Mouse (Mus musculus): ENCODE results near the gene Cacna2d2. TPM values are rescaled to one million over a fixed set of nuclear protein-coding genes. Genes with fewer than 3 reads are reported as not detected.

The Cacna2d2 gene
- 5.6 and 6.9 TPM in 2 replicates for total RNA-seq (2021)
- long read RNA-seq, partial matches to known transcripts, result 0 of 2 reads
- long read RNA-seq, other reads (novel, unspliced or antisense), result 2 of 2 reads

DNA sequence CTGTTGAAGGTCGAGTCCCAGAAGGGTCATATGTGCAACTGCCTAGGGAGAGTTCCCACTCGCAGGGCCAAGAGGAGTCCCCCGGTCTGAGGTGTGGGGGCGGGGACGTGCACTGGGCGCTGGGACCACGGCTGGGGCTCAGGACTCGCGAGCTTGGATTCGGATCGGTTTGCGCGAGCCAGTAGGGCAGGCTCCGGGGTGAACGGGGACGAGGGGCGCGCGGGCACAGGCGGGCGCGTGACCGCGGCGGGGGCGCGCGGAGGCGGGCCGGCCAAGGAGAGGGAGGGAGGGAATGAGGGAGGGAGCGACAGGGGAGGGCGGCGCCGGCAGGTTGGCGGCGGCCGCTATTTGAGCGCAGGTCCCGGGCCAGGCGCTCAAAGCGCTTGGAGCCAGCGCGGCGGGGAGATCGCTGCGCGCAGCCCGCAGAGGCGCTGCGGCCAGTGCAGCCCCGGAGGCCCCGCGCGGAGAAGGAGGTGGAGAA, at the start of gene Cacna2d2:
Gene Cacna2d2, plus strand, starts transcription at position 122 of the 481 bp plus-strand sequence.
- peak; percentile 74 for DNase-seq

- no peak for DNase-seq
Observed at GRCm38 (mm10) chr9:107354826-107355225, 44.6 kb upstream of the Cacna2d2 start.

GRCm38 (mm10) chr9:107355870-107356765, 43.3 kb upstream of the Cacna2d2 start:
- DNase-seq, result peak; percentile 63

GRCm38 (mm10) chr9:107357651-107358050, 41.8 kb upstream of the Cacna2d2 start:
- peak; percentile 79 for DNase-seq

DNA sequence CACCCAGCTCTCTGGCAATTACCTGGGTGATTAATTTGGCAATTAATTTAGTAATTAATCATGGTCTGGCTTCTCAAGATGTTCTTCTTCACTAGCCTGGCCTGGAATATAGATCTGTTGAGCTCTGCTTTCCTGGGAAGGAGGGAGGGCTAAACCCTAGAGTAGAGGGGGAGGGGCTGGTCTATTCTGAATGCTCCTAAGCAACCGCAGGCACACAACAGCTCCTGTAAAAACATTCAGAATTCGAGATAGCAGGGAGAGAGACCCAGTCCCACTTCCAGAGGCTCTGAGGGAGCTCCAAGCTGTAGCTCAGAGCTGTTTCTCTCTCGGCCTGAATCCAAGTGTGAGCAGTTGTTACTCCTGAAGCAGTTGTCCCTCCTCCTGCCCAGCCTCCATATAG, 38.4 kb upstream of the Cacna2d2 start:
- no peak for DNase-seq

DNA sequence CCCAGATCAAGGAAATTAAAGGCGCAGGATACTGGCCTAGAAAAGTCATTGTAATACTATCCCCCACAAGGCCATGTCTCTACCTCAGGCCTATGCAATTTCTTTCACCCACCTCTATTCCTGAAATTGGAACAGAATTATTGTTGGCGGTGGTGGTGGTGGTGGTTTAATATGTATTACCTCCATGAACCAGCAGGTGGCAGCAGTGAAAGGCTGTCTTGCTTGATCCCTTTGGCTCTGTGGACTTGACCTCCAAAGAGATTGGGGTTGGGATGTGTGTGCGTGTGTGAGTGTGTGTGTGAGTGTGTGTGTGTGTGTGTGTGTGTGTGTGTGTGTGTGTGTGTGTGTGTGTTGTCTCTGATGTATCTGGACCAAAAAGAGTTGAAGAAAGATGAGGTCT, 32.8 kb upstream of the Cacna2d2 start:
- peak; percentile 38 for DNase-seq

DNA sequence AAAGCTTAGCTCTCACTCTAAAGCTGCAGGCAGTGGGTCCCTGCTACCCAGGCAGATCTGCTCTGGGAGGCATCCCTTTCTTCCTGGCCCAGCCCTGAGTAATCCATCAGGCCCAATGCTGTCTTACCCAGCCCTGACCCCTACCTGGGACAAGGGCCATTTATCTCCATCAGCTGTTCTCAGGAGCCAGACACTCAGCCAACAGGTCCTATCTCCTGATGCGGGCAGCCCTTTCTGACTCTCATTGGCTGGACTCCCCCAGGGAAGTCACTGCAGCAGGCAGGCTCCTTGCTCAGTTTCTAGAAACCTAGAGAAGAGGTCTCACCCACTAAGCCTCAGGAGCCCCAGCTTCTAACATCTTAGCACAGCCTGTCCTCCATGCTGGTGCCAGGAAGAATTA, 31.1 kb upstream of the Cacna2d2 start:
- DNase-seq, result no peak

DNA sequence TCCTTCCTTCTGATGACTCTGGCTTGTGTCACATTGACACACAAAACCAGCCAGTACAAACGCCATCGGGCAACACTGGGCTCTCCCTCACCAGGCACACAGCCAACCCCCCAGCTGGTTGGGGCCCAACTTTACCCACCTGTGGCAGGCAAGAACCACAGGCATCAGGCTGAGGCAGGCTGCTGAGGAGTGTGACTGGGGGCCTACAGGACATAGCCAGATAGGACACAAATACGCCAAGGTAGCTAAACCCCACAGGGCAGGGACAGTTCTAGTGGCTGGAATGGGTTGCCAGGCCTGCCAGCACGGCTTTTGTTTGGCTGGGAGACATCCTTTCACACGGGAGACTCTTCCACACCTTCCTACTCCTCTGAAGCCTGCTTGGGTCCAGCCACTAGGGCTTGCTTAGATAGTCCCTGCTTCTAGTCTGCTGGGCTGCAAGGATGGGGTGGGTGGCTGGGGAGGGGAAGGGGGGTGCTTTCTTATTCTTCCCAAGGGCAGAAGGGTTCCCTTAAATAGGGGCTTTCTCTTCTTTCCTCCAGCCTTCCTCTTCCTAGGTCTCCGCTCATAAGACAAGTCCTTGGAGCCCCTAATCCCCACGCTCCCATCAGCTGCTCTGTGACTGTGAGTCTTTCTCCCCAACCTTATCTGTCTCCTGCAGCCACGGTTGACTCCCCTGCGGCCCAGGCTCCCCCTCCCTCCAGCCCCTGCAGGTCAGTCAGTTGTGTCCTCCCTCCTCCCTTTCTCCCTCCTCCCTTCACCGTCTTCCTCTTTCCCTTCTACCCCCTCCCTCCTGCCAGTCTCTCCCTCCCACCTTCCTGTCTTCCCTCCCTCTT, 29.9 kb upstream of the Cacna2d2 start:
- DNase-seq, result no peak

- DNase-seq, result no peak
Observed at GRCm38 (mm10) chr9:107370106-107370463, 29.3 kb upstream of the Cacna2d2 start.

- DNase-seq, result no peak
Observed at GRCm38 (mm10) chr9:107372441-107372840, 27.0 kb upstream of the Cacna2d2 start.

DNA sequence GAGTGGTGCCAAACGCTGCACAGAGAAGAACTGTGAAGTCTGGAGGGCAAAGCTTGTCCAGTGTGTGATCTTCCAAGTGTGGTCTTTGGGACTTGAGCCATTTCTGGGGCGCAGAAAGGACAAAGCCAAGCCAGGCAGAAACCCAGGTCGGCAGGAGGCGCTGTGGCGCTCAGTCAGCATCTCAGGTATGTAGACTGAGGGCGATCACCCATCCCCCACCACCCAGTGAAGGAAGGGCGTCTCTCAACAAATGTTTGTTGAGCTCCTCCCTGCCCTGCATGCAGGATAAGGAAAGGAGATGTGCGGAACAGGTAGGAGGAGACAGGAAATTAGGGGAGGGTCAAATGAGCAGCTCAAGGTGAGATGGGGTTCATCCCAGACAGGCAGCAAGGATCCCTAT, 24.8 kb upstream of the Cacna2d2 start:
- no peak for DNase-seq

DNA sequence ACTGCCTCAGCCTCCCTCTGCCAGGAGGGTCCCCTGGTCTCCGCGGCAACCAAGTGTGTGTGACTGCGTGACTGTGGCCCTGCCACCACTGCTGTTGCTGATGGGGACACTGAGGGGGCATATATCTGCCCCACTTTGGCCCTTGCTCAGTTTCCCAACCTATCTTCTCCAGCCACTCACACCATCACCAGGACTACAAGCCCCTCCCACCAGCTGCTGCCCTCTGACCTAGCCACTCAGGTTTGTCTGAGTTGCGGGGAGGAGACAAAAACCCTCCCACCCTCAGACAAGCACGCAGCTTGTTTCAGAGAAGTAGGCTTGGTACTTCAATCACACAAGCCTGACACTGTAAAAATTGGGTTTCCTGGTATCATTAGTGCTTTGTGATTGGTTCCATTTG, 24.0 kb upstream of the Cacna2d2 start:
- DNase-seq, result no peak

DNA sequence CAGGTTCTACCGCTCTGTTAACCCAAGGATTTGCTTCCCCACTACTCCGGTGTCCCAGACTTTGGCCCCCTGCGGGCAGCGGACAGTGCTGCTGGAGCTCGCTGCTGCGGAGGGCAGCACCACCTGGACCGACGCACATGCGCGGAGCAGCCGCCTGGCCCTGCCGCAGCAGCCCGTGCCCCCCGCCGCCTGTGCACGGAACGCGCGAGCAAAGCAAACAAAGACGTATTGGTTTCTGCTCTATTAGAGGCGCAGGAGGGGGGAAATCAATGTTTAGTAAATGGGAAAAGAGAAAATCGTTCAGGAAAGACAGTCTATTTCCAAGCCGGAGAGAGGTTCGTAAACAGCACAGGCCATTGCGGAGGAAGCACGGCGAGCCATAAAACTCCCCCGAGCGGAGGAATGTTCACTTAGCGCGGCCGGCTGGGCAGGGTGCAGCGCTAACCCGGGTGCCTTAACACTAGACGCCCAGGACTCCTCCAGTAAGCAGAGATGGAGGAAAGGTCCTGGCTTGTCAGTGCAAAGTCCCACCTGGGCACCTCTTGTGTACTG, 21.4 kb upstream of the Cacna2d2 start:
- peak; percentile 21 for DNase-seq

DNA sequence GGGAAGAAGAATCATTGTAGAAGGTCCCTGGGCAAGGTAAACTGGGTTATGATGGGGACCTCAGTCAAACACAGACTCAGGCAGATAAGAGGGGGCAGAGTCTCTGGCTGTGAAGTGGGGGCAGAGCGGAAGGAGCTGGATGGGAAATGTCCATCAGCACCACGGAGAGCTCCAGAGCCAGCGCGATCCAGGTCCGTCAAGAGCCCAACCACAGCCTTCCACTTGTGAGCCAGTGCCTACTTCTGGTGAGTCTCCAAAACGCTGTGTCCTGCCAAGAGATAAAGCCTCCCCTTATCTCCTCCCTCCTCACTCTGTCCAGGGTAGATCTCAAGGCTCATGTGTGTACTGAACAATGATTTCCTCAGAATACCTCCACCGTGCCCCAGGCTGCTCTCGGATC, 17.7 kb upstream of the Cacna2d2 start:
- DNase-seq, result peak; percentile 35

DNA sequence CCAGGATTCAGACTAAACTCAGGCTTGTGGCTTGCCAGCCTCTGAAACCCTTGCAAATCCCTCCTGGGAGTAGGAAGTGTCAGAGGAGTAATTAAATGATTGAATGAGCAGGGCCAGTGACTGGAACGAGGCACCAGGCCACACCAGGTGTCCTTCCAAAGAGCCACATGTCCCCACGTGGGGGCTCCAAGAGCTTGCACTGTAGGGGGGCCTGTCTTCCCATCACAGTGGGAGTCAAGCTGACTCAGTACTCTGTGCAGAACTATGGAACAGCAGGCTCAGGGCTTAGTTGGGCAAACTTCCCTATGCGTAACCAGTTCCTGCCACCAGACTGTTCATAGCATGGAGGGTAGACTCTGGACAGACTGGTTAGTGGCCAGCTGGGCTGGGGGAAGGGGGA, 15.0 kb upstream of the Cacna2d2 start:
- DNase-seq, result no peak

DNA sequence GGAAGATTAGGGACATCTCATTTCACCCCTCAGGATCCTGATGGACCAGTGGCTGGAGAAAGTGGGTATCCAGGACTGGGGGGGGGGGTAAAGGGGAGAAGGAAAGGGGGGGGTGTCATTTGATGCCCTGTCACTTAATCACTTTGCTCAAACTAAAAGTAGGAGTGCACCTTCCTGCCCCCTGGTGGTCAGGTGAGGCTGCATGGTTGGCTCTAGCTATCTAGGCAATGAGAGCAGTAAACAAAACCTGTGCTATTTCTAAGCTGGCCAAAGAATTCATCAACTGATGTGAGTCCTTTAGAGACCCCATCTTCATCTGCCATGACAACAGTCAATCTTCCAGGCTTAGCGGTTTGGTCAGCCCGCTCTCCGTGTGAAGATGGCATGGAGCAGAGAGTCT, 12.7 kb upstream of the Cacna2d2 start:
- DNase-seq, result no peak

DNA sequence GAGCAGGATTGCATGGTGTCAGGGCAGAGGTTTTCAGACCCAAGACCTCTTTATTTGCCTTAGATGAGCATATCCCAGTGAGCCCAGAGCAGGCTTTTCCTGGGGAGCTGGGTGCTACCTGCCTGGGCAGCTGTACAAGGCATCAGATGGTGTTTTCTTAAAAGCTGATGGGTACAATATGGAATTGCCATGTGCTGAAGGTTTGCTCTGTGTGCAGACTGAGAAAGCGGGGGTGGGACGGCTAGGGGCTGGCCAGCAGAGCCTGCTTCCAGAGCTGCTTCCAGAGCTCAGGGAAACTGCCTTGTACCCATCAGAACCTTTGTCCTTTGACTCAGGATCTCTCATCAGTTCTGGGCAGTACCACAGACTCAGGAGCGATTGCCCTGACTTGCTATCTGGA, 11.7 kb upstream of the Cacna2d2 start:
- DNase-seq, result no peak

GRCm38 (mm10) chr9:107388263-107388662, 11.1 kb upstream of the Cacna2d2 start:
- no peak for DNase-seq

DNA sequence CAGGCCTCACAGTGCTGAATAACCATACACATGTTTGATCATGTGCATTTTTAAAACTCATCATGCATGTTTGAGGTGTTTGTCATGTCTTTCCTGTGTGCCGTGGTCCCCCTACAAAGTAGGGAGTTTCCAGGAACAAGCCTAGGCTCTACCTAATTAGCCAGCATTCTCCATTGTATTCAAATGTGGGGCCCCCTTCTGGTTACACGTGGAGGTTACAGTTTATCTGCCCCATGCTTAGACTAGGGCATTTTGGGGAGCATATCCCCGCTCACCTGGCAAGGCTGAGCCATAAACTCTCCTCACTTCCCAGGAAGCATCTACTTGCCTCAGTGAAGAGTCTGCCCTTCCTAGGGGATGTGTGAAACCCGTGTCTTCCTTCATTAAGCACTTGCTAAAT, 3.0 kb upstream of the Cacna2d2 start:
- no peak for DNase-seq

DNA sequence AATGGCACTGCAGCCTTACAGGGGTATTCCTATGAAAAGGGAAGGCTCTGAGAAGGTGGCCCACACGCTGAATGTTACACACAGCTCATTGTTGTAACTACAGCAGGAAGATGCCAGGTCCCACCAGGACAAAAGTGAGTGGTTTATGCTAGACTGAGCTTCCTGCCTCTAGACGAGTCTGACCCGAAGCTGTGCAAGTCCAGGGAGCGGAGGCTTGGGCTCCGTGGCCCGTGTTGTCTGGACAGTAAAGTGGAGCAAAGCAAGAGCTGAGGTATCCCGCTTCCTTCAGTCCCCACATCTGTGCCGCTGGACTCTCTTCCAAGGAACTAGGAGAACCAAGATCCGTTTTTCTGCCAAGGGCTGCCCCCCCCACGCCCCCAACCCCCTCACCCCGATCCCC, 444 bp upstream of the Cacna2d2 start:
- no peak for DNase-seq

- DNase-seq, result no peak
Observed at GRCm38 (mm10) chr9:107400060-107400511, 674 bp downstream of the Cacna2d2 start.

DNA sequence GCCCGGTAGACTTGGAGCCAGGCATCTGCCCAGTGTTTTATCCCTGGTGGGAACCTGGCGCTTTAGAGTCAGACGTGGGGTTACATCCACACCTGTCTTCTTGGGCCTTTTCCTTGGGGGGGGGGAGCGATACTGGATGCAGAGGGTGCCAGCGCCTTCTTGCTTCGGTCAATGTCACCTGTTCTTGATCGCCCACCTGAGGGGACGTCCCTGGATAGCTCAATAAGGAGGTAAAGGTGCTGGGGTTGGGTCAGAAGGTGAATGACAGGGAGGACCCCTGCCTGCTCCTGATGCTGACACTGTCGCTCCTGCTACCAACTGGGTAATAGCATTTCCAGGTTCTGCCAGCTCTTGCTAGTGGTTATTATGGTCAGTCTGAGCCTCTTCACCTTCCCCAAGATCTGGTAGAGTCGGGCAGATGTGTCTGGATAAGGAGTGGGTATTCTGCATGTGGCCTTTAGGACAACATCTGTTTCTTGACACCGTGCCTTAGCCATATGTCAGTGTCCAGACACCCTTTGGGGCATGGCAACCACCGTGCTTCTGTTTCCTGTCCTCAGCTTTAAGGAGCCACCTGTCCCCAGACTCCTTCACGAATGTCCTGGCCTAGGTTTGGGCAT, 1.4 kb downstream of the Cacna2d2 start:
- DNase-seq, result no peak

Data from adrenal gland, postnatal 25 days (tissue).